Mouse (Mus musculus): Measurements from ENCODE around the gene Eaf2. TPM values are rescaled to one million over a fixed set of nuclear protein-coding genes. Genes with fewer than 3 reads are reported as not detected.

Eaf2 gene
- polyA plus RNA-seq, 1 experiment from 2014 or later = 3.1 TPM

DNA sequence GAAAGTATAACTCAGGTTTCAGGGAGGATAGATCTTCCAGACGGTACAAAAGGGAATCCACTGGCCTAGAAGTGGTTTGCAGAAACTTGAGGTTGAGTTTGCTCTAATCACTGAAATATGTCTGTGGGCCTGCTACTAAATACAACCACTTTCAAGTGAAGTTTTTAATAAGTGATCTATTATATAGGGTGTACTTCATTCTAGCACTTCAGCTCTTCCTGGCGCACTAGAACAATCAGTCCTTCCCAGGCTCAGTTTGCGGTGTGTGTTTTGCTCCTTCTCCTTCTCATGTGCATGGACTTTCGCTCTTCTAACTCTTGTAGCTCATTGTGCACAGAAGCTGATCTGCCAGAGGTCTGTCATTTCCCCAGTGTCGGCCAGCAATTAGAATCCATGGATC lies 101.8 kb downstream of the Eaf2 start:
- Histone ChIP-seq H3K9ac (ENCODE audit: low read length) (no peak overlapping the region), H3K4me3 (ENCODE audit: low read depth, low read length) (no peak overlapping the region), H3K27ac (replicated peaks) (no peak overlapping the region), H3K4me1 (replicated peaks; ENCODE audit: control insufficient read depth, insufficient read depth) (no peaks in the 10 kb centered on the region), H3K9me3 (ENCODE audit: control insufficient read depth, low read length) (no peaks in the 10 kb centered on the region), H3K27me3 (ENCODE audit: control insufficient read depth, insufficient read depth, low read length) (no peaks in the 10 kb centered on the region), H3K4me2 (replicated peaks; ENCODE audit: low read depth) (no peak overlapping the region), H3K36me3 (ENCODE audit: control insufficient read depth, insufficient read depth, low read length) (no peaks in the 10 kb centered on the region)
- DNase-seq (ENCODE audit: low spot score) (no peak), ATAC-seq (ENCODE audit: low FRiP score, low TSS enrichment) (no peak)
- WGBS = 82% methylated on average over 5 of the region's 5 CpGs
- no peak for TF ChIP-seq CTCF (IDR thresholded peaks at IDR 0.05; ENCODE audit: low read depth)
- no peak for TF ChIP-seq EP300 (optimal IDR thresholded peaks at IDR 0.05)

DNA sequence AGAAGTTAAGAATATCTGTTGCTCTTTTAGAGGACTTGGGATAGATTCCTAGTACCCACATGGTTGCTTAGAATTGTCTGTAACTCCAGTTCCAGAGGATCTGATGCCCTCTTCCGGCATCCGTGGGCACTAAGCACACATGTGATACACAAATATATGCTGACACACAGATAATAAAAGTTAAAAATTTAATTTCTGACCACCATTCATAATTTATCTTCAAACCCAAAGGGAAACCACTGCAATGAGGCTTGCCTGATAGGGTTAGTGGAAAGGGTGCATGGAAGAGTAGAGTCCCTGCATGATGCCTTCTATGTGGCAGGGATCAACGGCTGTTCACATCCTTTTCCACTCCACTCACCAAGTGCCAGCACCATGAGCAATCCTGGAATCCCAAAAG lies 103.1 kb downstream of the Eaf2 start:
- Histone ChIP-seq H3K9ac (ENCODE audit: low read length) (no peak overlapping the region), H3K4me3 (ENCODE audit: low read depth, low read length) (no peak overlapping the region), H3K27me3 (ENCODE audit: control insufficient read depth, insufficient read depth, low read length) (no peaks in the 10 kb centered on the region), H3K27ac (replicated peaks) (no peak overlapping the region), H3K4me2 (replicated peaks; ENCODE audit: low read depth) (no peak overlapping the region), H3K9me3 (ENCODE audit: control insufficient read depth, low read length) (no peaks in the 10 kb centered on the region), H3K4me1 (replicated peaks; ENCODE audit: control insufficient read depth, insufficient read depth) (no peaks in the 10 kb centered on the region), H3K36me3 (ENCODE audit: control insufficient read depth, insufficient read depth, low read length) (no peaks in the 10 kb centered on the region)
- DNase-seq (ENCODE audit: low spot score) = no peak
- WGBS = 92% methylated on average over 3 of the region's 3 CpGs
- TF ChIP-seq EP300 (optimal IDR thresholded peaks at IDR 0.05) (no peak), CTCF (IDR thresholded peaks at IDR 0.05; ENCODE audit: low read depth) (no peak)
- no peak for ATAC-seq (ENCODE audit: low FRiP score, low TSS enrichment)

DNA sequence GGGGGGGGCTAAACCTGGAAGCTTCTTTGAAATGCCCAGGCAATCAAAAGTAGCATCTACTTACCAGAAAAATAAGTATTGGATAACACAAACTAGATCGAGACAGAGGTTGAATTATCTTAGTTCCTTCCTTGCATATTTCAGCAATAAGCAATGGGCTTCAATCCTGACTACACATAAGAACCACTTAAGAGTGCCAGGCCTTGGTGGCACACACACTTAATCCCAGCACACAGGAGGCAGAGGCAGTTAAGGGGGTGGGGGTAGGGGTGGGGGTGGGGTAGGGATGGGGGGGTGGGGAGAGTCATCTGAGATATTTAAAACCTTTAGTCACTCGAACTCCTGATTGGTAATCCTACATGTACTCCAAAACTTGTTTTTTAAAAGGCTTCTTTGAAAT lies 103.6 kb downstream of the Eaf2 start:
- Histone ChIP-seq H3K4me2 (replicated peaks; ENCODE audit: low read depth) (no peak overlapping the region), H3K9ac (ENCODE audit: low read length) (no peak overlapping the region), H3K4me3 (ENCODE audit: low read depth, low read length) (no peak overlapping the region), H3K9me3 (ENCODE audit: control insufficient read depth, low read length) (no peaks in the 10 kb centered on the region), H3K36me3 (ENCODE audit: control insufficient read depth, insufficient read depth, low read length) (no peaks in the 10 kb centered on the region), H3K27ac (replicated peaks) (no peak overlapping the region), H3K27me3 (ENCODE audit: control insufficient read depth, insufficient read depth, low read length) (no peaks in the 10 kb centered on the region), H3K4me1 (replicated peaks; ENCODE audit: control insufficient read depth, insufficient read depth) (no peaks in the 10 kb centered on the region)
- DNase-seq (ENCODE audit: low spot score) (no peak), ATAC-seq (ENCODE audit: low FRiP score, low TSS enrichment) (no peak)
- TF ChIP-seq EP300 (optimal IDR thresholded peaks at IDR 0.05) (no peak), CTCF (IDR thresholded peaks at IDR 0.05; ENCODE audit: low read depth) (no peak)
- WGBS = 79% methylated on average over 2 of the region's 2 CpGs

DNA sequence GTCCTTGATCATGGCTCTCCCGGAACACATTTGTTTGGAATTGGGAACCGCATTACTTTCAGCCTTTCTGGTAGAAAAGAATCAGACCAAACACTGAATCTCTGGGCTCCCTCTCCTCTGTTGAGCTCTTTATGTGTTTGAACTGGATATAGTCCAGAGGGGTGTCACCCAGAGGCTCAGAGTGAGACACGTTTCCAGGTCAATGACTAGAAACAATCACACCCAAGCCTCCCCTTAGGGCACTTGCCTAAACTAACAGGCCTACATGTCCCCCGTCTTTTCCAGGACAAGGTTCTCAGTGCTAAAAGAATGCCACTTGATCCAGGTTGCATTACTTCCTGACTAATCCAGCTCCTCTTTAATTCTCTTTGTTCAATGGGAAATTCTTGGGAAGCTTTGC lies 104.0 kb downstream of the Eaf2 start:
- Histone ChIP-seq H3K9ac (ENCODE audit: low read length) (no peak overlapping the region), H3K4me1 (replicated peaks; ENCODE audit: control insufficient read depth, insufficient read depth) (no peaks in the 10 kb centered on the region), H3K27ac (replicated peaks) (no peak overlapping the region), H3K4me3 (ENCODE audit: low read depth, low read length) (no peak overlapping the region), H3K36me3 (ENCODE audit: control insufficient read depth, insufficient read depth, low read length) (no peaks in the 10 kb centered on the region), H3K27me3 (ENCODE audit: control insufficient read depth, insufficient read depth, low read length) (no peaks in the 10 kb centered on the region), H3K9me3 (ENCODE audit: control insufficient read depth, low read length) (no peaks in the 10 kb centered on the region), H3K4me2 (replicated peaks; ENCODE audit: low read depth) (no peak overlapping the region)
- TF ChIP-seq EP300 (optimal IDR thresholded peaks at IDR 0.05) = no peak
- TF ChIP-seq CTCF (IDR thresholded peaks at IDR 0.05; ENCODE audit: low read depth) = no peak
- ATAC-seq (ENCODE audit: low FRiP score, low TSS enrichment) = no peak
- DNase-seq (ENCODE audit: low spot score) = no peak
- WGBS = 64% methylated on average over 4 of the region's 4 CpGs

DNA sequence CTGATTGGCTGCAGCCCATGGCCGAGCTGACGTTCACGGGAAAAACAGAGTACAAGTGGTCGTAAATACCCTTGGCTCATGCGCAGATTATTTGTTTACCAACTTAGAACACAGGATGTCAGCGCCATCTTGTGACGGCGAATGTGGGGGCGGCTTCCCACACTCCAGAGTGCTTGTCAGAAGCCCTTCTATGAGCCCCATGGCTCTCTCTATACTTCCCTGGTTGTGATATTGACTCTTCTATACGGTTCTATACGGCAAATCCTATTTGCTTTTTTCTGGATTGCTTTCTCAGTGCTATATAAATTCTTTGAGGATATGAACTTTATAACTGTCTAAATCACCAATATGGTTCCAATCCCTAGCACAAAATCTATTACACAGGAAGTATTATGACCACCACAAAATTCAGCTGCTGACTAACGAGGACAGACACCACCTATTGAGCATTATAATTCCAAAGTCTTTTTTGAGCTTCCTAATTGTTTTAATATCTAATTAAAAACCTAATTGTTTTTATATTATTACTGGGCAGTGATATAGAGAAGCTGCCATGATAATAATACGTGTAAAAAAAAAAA lies 104.5 kb downstream of the Eaf2 start:
- H3K4me3 ChIP-seq (ENCODE audit: low read depth, low read length) = no peak overlapping the region
- H3K27ac ChIP-seq (replicated peaks) = no peak overlapping the region
- H3K36me3 ChIP-seq (ENCODE audit: control insufficient read depth, insufficient read depth, low read length) = no peaks in the 10 kb centered on the region
- H3K27me3 ChIP-seq (ENCODE audit: control insufficient read depth, insufficient read depth, low read length) = no peaks in the 10 kb centered on the region
- H3K9me3 ChIP-seq (ENCODE audit: control insufficient read depth, low read length) = no peaks in the 10 kb centered on the region
- H3K4me1 ChIP-seq (replicated peaks; ENCODE audit: control insufficient read depth, insufficient read depth) = no peaks in the 10 kb centered on the region
- ATAC-seq (ENCODE audit: low FRiP score, low TSS enrichment) (no peak), DNase-seq (ENCODE audit: low spot score) (no peak)
- no peak overlapping the region for H3K4me2 ChIP-seq (replicated peaks; ENCODE audit: low read depth)
- WGBS = 79% methylated on average over 8 of the region's 13 CpGs
- no peak overlapping the region for H3K9ac ChIP-seq (ENCODE audit: low read length)
- TF ChIP-seq CTCF (IDR thresholded peaks at IDR 0.05; ENCODE audit: low read depth) (no peak), EP300 (optimal IDR thresholded peaks at IDR 0.05) (no peak)

DNA sequence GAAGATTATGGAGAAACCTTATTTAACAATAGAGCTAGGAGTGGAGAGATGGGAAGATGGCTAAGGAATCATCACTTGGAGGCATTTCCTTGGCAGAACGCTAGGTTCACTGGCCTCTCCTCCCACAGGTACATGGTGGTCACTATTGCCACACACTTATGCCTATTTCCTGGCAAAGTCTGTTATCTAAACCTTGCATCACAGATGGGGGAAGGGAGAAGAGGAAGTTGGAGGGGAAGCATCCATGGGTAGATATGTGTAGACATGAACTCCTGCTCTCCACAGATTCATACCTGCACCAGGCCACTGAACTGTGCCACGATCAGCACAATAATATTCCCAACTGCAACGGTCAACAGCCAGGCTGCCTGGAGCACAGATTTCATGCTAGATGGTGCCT lies 122.8 kb downstream of the Eaf2 start:
- H3K4me3 ChIP-seq (ENCODE audit: low read depth, low read length) = no peak overlapping the region
- H3K9ac ChIP-seq (ENCODE audit: low read length) = no peak overlapping the region
- H3K4me1 ChIP-seq (replicated peaks; ENCODE audit: control insufficient read depth, insufficient read depth) = no peaks in the 10 kb centered on the region
- no peaks in the 10 kb centered on the region for H3K9me3 ChIP-seq (ENCODE audit: control insufficient read depth, low read length)
- no peak for ATAC-seq (ENCODE audit: low FRiP score, low TSS enrichment)
- H3K27me3 ChIP-seq (ENCODE audit: control insufficient read depth, insufficient read depth, low read length) = no peaks in the 10 kb centered on the region
- no peak for DNase-seq (ENCODE audit: low spot score)
- WGBS = 90% methylated on average over 3 of the region's 3 CpGs
- H3K27ac ChIP-seq (replicated peaks) = no peak overlapping the region
- no peak overlapping the region for H3K4me2 ChIP-seq (replicated peaks; ENCODE audit: low read depth)
- TF ChIP-seq EP300 (optimal IDR thresholded peaks at IDR 0.05) = no peak
- TF ChIP-seq CTCF (IDR thresholded peaks at IDR 0.05; ENCODE audit: low read depth) = no peak
- no peaks in the 10 kb centered on the region for H3K36me3 ChIP-seq (ENCODE audit: control insufficient read depth, insufficient read depth, low read length)
